Mouse (Mus musculus) adipose tissue, adult 10 weeks (tissue): Measurements from ENCODE around the gene Cntn6. TPM values are rescaled to one million over a fixed set of nuclear protein-coding genes. Genes with fewer than 3 reads are reported as not detected.

Source experiments
- polyA plus RNA-seq: library from polyadenylated mRNA; stranded (reverse); fragments of 350-450 nt; fragmentation: Illumina TruSeq; extraction: RNeasy Lipid Tissue Mini Kit (QIAGEN cat#74804); gene quantifications from one replicate; pipeline ENCODE4 v1.2.3, GENCODE M21; 2014; ENCODE audit warnings: low read depth, low replicate concordance

Cntn6 gene
- 0.16 TPM for polyA plus RNA-seq

GRCm38 (mm10) chr6:104492490-104493431 is at the start of gene Cntn6:
Gene Cntn6, plus strand, starts transcription at chr6:104492790.

